Mouse (Mus musculus) frontal cortex, postnatal 25 days (tissue): ENCODE measurements around the gene Stub1.

Experiments
- DNase-seq, 2 experiments: peaks; one replicate each; pipeline ENCODE4 v3.0.0; 2022; ENCODE audit warnings: low spot score in 2 of 2

The Stub1 gene

DNA sequence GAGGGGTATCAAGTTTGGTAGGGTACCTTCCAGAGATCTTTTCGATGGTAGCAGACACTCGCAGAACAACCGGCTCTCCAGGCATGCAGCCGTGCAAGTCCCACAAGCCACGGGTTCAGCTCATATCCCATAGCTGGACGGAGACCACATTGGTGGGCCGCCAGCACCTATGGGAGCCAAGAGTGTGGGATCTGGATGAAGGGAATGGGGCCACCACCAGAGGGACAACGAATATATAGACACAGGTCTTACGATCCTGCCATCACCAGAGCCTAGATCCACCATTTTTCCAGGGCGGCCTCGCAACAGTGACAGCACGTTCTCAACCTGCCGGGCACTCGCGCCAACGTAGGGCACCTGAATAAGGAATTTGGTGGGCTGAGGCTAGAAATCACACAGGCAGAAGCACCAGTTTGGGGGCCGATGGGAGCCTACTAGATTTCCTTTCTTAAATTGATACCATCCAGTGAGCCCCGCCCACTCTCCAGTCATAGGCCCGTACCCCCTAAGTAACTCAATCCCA is 41.8 kb downstream of the Stub1 start:
- no peak for DNase-seq

GRCm38 (mm10) chr17:25786781-25787504 is 46.3 kb downstream of the Stub1 start:
- DNase-seq, result no peak

- no peak for DNase-seq
These were observed 46.9 kb downstream of the Stub1 start, which contains the start of gene Ccdc78 for GRCm38 (mm10) chr17:25786280-25786679. Gene Ccdc78 (plus strand): TSS chr17:25786580.

GRCm38 (mm10) chr17:25785281-25785745 is 47.9 kb downstream of the Stub1 start, which contains the start of gene Haghl:
Gene Haghl (minus strand): TSS chr17:25785673.
- peak; percentile 93 to 98 for DNase-seq

- DNase-seq, result no peak
These were observed 49.2 kb downstream of the Stub1 start for GRCm38 (mm10) chr17:25783861-25784574.

DNA sequence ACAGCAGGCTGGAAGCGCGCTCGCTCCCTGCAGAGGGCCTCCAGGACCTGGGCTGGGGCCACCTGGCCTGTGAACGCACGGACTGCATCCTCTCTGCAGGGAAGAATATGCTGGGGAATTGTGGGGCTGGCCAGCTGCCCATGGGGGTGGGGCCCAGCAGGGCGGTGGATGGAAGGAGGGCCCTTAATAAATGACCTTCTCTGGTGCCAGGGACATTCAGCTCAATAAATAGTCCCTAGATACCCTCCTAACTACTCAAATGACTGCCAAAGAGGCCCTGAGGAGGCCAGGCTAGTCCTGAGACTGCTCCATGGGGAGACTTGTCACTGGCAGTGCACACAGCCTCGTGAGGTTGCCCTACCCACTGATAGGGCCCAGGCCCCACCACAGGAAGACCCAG is 50.1 kb downstream of the Stub1 start:
- no peak for DNase-seq

- no peak for DNase-seq
These were observed 51.9 kb downstream of the Stub1 start for GRCm38 (mm10) chr17:25781339-25781738.
